Mouse (Mus musculus) heart, postnatal 0 days (tissue): Measurements from ENCODE around the gene Nek11. TPM values are rescaled to one million over a fixed set of nuclear protein-coding genes. Genes with fewer than 3 reads are reported as not detected.

Experiments
- ATAC-seq: fragments of 200-750 bp; cut with Nextera tagmentation; 2 replicates; pipeline ENCODE4 v1.8.0; 2017; ENCODE audit warnings: low read depth, moderate number of reproducible peaks, moderate library complexity; ENCODE audit not compliant: insufficient read depth
- DNase-seq: peaks from one replicate; pipeline ENCODE4 v3.0.0-alpha.2; 2016; ENCODE audit warnings: low spot score
- H3K27ac ChIP-seq: fragments of 300-500 bp; sonication (generic); 2 replicates; pipeline ENCODE4 v1.5.1; 2014; ENCODE audit warnings: low read depth, mild to moderate bottlenecking
- H3K27me3 ChIP-seq: fragments of 300-500 bp; sonication (generic); 2 replicates; pipeline ENCODE4 v1.6.1; 2014; ENCODE audit warnings: low read length, mixed read lengths; ENCODE audit not compliant: control insufficient read depth, insufficient read depth
- H3K36me3 ChIP-seq: fragments of 300-500 bp; sonication (generic); replicated peaks from 2 replicates; pipeline ENCODE4 v1.6.1; 2014; ENCODE audit warnings: low read length, mixed read lengths; ENCODE audit not compliant: control insufficient read depth, insufficient read depth
- H3K4me1 ChIP-seq: fragments of 300-500 bp; sonication (generic); 2 replicates; pipeline ENCODE4 v1.6.1; 2014; ENCODE audit warnings: antibody characterized with exemption; ENCODE audit not compliant: control insufficient read depth, insufficient read depth
- H3K4me2 ChIP-seq: fragments of 300-500 bp; sonication (generic); 2 replicates; pipeline ENCODE4 v1.6.1; 2014; ENCODE audit warnings: low read depth, mild to moderate bottlenecking, low read length, moderate library complexity
- H3K4me3 ChIP-seq: fragments of 300-500 bp; sonication (generic); 2 replicates; pipeline ENCODE4 v1.5.1; 2014; ENCODE audit warnings: low read depth, low read length
- H3K9ac ChIP-seq: fragments of 300-500 bp; sonication (generic); replicated peaks from 2 replicates; pipeline ENCODE4 v1.6.1; 2014; ENCODE audit warnings: low read depth, low read length, mixed read lengths
- H3K9me3 ChIP-seq: fragments of 300-500 bp; sonication (generic); replicated peaks from 2 replicates; pipeline ENCODE4 v1.6.1; 2016; ENCODE audit warnings: low read length; ENCODE audit not compliant: control insufficient read depth
- CTCF ChIP-seq: IDR thresholded peaks from 2 replicates; pipeline ENCODE4 v1.5.1; 2016; ENCODE audit warnings: antibody characterized with exemption, control low read depth, low read depth
- EP300 ChIP-seq: IDR thresholded peaks from 2 replicates; pipeline ENCODE4 v1.6.1; 2016; ENCODE audit warnings: antibody characterized with exemption, low read depth
- WGBS: fragments of 180-500 bp; shearing (Covaris S2); extraction: QIAGEN DNeasy Blood & Tissue Kit; methylation state at CpG from one replicate; pipeline ENCODE4 v1.1.7; 2014; 5-methylcytosine and 5-hydroxymethylcytosine counted together
- polyA plus RNA-seq: library from polyadenylated mRNA; unstranded; fragments of >200 nt; fragmentation: Nextera tagmentation; extraction: Ambion mirVana; gene quantifications from 2 replicates; pipeline ENCODE4 v1.2.1, GENCODE M21; 2015
- total RNA-seq: library from RNA; depleted of rRNA; stranded (reverse); fragments of >200 nt; gene quantifications from 2 replicates; pipeline ENCODE4 v1.2.3, GENCODE M21; 2014; ENCODE audit warnings: low replicate concordance; rRNA removed

Gene Nek11
- not detected in 2 replicates for total RNA-seq
- 0.11 and 0.16 TPM in 2 replicates for polyA plus RNA-seq

DNA sequence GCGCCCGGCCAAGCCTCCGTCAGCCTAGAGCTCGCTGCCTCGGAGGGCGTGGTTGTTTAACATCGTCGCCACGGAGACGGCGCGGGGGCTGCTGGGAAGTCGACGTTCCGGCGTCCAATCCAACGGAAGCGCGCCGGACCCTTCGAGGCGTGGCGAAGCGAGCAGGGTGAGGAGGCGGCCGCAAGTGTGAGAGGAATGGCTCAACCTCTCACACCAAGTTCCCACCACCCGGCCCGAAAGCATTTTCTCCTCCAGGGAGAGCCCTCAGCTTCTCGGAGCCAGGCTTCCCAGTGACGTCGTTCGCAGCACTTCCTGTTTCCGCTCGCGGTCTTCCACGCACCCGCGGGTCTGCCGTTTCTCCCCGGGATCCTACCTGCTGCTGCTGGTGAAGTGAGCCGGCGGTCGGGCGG is at the start of gene Nek11, which contains the start of gene Aste1:
TSS of gene Nek11 (minus strand) at position 307 of the 410 bp plus-strand sequence.
TSS of gene Aste1 (plus strand) at position 175 of the 410 bp plus-strand sequence.
- Histone ChIP-seq H3K27ac (peak within 1 kb of the TSS; percentile 92), H3K4me2 (peak within 1 kb of the TSS; percentile 76), H3K36me3 (peaks cover 18% of the 10 kb centered on the region), H3K4me3 (peak within 1 kb of the TSS; percentile 74), H3K4me1 (peaks cover 23% of the 10 kb centered on the region), H3K9me3 (no peaks in the 10 kb centered on the region), H3K9ac (peak within 1 kb of the TSS; percentile 60), H3K27me3 (no peaks in the 10 kb centered on the region)
- ATAC-seq (peak; percentile 99), DNase-seq (peak; percentile 93)
- under 1% methylated on average over 44 of the region's 44 CpGs for WGBS
- TF ChIP-seq CTCF (peak; percentile 19; the same call in 1 of the 2 replicates), EP300 (no peak)

GRCm38 (mm10) chr9:105408549-105408948 is 13.2 kb upstream of the Nek11 start:
- ATAC-seq (no peak), DNase-seq (no peak)
- H3K36me3 ChIP-seq = peaks cover 58% of the 10 kb centered on the region
- no peak overlapping the region for H3K27ac ChIP-seq
- WGBS = 91% methylated on average over 6 of the region's 6 CpGs
- H3K4me3 ChIP-seq = no peak overlapping the region
- no peak overlapping the region for H3K4me2 ChIP-seq
- H3K27me3 ChIP-seq = no peaks in the 10 kb centered on the region
- TF ChIP-seq CTCF = no peak
- no peak for TF ChIP-seq EP300
- H3K4me1 ChIP-seq = no peaks in the 10 kb centered on the region
- H3K9ac ChIP-seq = no peak overlapping the region
- no peaks in the 10 kb centered on the region for H3K9me3 ChIP-seq

- H3K27me3 ChIP-seq = no peaks in the 10 kb centered on the region
- DNase-seq (no peak), ATAC-seq (no peak)
- no peak overlapping the region for H3K27ac ChIP-seq
- H3K4me3 ChIP-seq = peak overlapping the region; percentile 74
- H3K4me2 ChIP-seq = peak overlapping the region; percentile 76
- TF ChIP-seq EP300 = no peak
- TF ChIP-seq CTCF = no peak
- no peak overlapping the region for H3K9ac ChIP-seq
- H3K4me1 ChIP-seq = peaks cover 23% of the 10 kb centered on the region
- 13% methylated on average over 11 of the region's 11 CpGs for WGBS
- no peaks in the 10 kb centered on the region for H3K9me3 ChIP-seq
- H3K36me3 ChIP-seq = peaks cover 18% of the 10 kb centered on the region
These were observed 604 bp downstream of the Nek11 start for GRCm38 (mm10) chr9:105394720-105395119.

DNA sequence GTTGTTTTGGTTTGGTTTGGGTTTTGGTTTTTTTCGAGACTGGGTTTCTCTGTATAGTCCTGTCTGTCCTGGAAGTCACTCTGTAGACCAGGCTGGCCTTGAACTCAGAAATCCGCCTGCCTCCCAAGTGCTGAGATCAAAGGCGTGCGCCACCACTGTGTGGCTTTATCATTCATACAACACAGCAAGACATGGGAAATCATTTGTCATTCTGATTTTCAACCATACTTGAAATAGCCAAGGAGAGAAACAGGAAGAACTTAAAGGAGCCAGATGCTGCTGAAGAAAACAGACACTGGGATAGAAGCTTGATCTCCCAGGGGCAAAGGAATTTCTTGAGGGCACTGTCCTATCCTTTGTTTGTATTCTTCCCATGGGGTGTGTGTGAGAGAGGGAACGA is 4.7 kb downstream of the Nek11 start:
- Histone ChIP-seq H3K9ac (no peak overlapping the region), H3K4me1 (no peaks in the 10 kb centered on the region), H3K27ac (no peak overlapping the region), H3K9me3 (no peaks in the 10 kb centered on the region), H3K4me2 (no peak overlapping the region), H3K27me3 (no peaks in the 10 kb centered on the region), H3K4me3 (no peak overlapping the region), H3K36me3 (no peaks in the 10 kb centered on the region)
- no peak for ATAC-seq
- DNase-seq = no peak
- TF ChIP-seq CTCF (no peak), EP300 (no peak)
- 55% methylated on average over 4 of the region's 5 CpGs for WGBS

GRCm38 (mm10) chr9:105389289-105389688 is 6.0 kb downstream of the Nek11 start:
- WGBS = 10% methylated on average over 4 of the region's 4 CpGs
- Histone ChIP-seq H3K27ac (no peak overlapping the region), H3K4me2 (no peak overlapping the region), H3K27me3 (no peaks in the 10 kb centered on the region), H3K9ac (no peak overlapping the region), H3K4me1 (no peaks in the 10 kb centered on the region), H3K36me3 (no peaks in the 10 kb centered on the region), H3K9me3 (no peaks in the 10 kb centered on the region), H3K4me3 (no peak overlapping the region)
- TF ChIP-seq CTCF = peak; percentile 88
- TF ChIP-seq EP300 = no peak
- ATAC-seq = no peak
- DNase-seq = peak; percentile 23

- Histone ChIP-seq H3K4me1 (no peaks in the 10 kb centered on the region), H3K9ac (no peak overlapping the region), H3K4me3 (no peak overlapping the region), H3K27me3 (no peaks in the 10 kb centered on the region), H3K4me2 (no peak overlapping the region), H3K9me3 (no peaks in the 10 kb centered on the region), H3K27ac (no peak overlapping the region), H3K36me3 (no peaks in the 10 kb centered on the region)
- no peak for TF ChIP-seq CTCF
- no peak for DNase-seq
- 75% methylated on average over 5 of the region's 5 CpGs for WGBS
- no peak for ATAC-seq
These were observed 7.9 kb downstream of the Nek11 start for GRCm38 (mm10) chr9:105387403-105387802.
